Mouse (Mus musculus) liver, embryonic 14.5 days (tissue): Measurements from ENCODE around the gene Hist1h4f. TPM values are rescaled to one million over a fixed set of nuclear protein-coding genes. Genes with fewer than 3 reads are reported as not detected.

Source experiments
- ATAC-seq: fragments of 200-750 bp; cut with Nextera tagmentation; 2 replicates; pipeline ENCODE4 v1.8.0; 2017; ENCODE audit warnings: moderate number of reproducible peaks, mild to moderate bottlenecking, moderate library complexity; ENCODE audit not compliant: insufficient read depth
- DNase-seq, 3 experiments: peaks; one replicate each; pipeline ENCODE4 v3.0.0-alpha.2; 2012 to 2013; ENCODE audit warnings: low read depth in 3 of 3, low spot score in 3 of 3
- H3K27ac ChIP-seq: fragments of 300-500 bp; sonication (generic); 2 replicates; pipeline ENCODE4 v1.5.1; 2014; ENCODE audit warnings: moderate library complexity, mild to moderate bottlenecking, control low read depth, inconsistent platforms
- H3K27me3 ChIP-seq: fragments of 300-500 bp; sonication (generic); 2 replicates; pipeline ENCODE4 v1.6.1; 2014; ENCODE audit warnings: mild to moderate bottlenecking, low read length, moderate library complexity; ENCODE audit not compliant: control insufficient read depth, insufficient read depth
- H3K36me3 ChIP-seq: fragments of 300-500 bp; sonication (generic); replicated peaks from 2 replicates; pipeline ENCODE4 v1.6.1; 2014; ENCODE audit warnings: low read depth; ENCODE audit not compliant: control insufficient read depth, insufficient read depth
- H3K4me1 ChIP-seq, 2 experiments: fragments of 200-500 bp in 1 of 2; fragments of 300-500 bp in 1 of 2; sonication (generic) in 1 of 2; replicated peaks; 2 replicates each; pipeline ENCODE4 v1.6.1; 2012 to 2014; ENCODE audit warnings: antibody characterized with exemption in 1 of 2, inconsistent platforms in 1 of 2, low read length in 1 of 2; ENCODE audit not compliant: control insufficient read depth in 2 of 2, insufficient read depth in 2 of 2
- H3K4me2 ChIP-seq: fragments of 300-500 bp; sonication (generic); 2 replicates; pipeline ENCODE4 v1.6.1; 2014; ENCODE audit warnings: low read depth, mild to moderate bottlenecking, control low read depth, moderate library complexity
- H3K4me3 ChIP-seq, 2 experiments: fragments of 200-500 bp in 1 of 2; fragments of 300-500 bp in 1 of 2; sonication (generic) in 1 of 2; 2 replicates each; pipeline ENCODE4 v1.5.1; 2012 to 2014; ENCODE audit warnings: low read depth in 2 of 2, low read length in 2 of 2, mild to moderate bottlenecking in 2 of 2, control low read depth in 1 of 2, inconsistent platforms in 1 of 2, moderate library complexity in 1 of 2; ENCODE audit not compliant: insufficient read depth in 1 of 2
- H3K9ac ChIP-seq: fragments of 300-500 bp; sonication (generic); replicated peaks from 2 replicates; pipeline ENCODE4 v1.6.1; 2014; ENCODE audit warnings: mild to moderate bottlenecking, control low read depth, moderate library complexity
- H3K9me3 ChIP-seq: fragments of 300-500 bp; sonication (generic); 2 replicates; pipeline ENCODE4 v1.6.1; 2016; ENCODE audit warnings: low read length, mixed read lengths; ENCODE audit not compliant: control insufficient read depth
- CTCF ChIP-seq: IDR thresholded peaks from 2 replicates; pipeline ENCODE4 v1.5.1; 2016; ENCODE audit warnings: antibody characterized with exemption, low read depth, control low read depth
- EP300 ChIP-seq: IDR thresholded peaks from 2 replicates; pipeline ENCODE4 v1.6.1; 2016; ENCODE audit warnings: antibody characterized with exemption, low read depth
- WGBS: fragments of 180-500 bp; shearing (Covaris S2); extraction: QIAGEN DNeasy Blood & Tissue Kit; methylation state at CpG from one replicate; pipeline ENCODE4 v1.1.7; 2014; ENCODE audit not compliant: insufficient replicate concordance; 5-methylcytosine and 5-hydroxymethylcytosine counted together
- polyA plus RNA-seq, 2 experiments: library from polyadenylated mRNA; depleted of rRNA in 1 of 2; stranded (reverse) in 1 of 2; unstranded in 1 of 2; fragments of >200 nt; fragmentation: Nextera tagmentation in 1 of 2; extraction: Ambion mirVana in 1 of 2; gene quantifications; 2 replicates each; pipeline versions ENCODE4 v1.2.1 to v1.2.3; 2012 to 2014

The Hist1h4f gene
- polyA plus RNA-seq, 2 experiments: 0.75 to 17.8 TPM

GRCm38 (mm10) chr13:23521703-23522102 is 29.7 kb downstream of the Hist1h4f start:
- Histone ChIP-seq H3K36me3 (no peaks in the 10 kb centered on the region), H3K9me3 (no peaks in the 10 kb centered on the region), H3K27me3 (no peaks in the 10 kb centered on the region), H3K4me3 (peak overlapping the region in 1 of 2 experiments; percentile 39; a peak in 2 of 4 replicates), H3K9ac (peak overlapping the region; percentile 13; the same call in 1 of the 2 replicates), H3K4me1 (peaks cover 12 to 27% of the 10 kb centered on the region in 2 experiments), H3K27ac (no peak overlapping the region), H3K4me2 (peak overlapping the region; percentile 71)
- WGBS: under 1% methylated on average over 14 of the region's 14 CpGs
- DNase-seq: peak in 2 of 3 experiments; percentile 69 to 70
- TF ChIP-seq CTCF: no peak
- TF ChIP-seq EP300: no peak
- ATAC-seq: peak; percentile 34; the same call in 1 of the 2 replicates

GRCm38 (mm10) chr13:23519416-23519815 is 32.0 kb downstream of the Hist1h4f start:
- ATAC-seq (peak; percentile 54), DNase-seq (peak in 2 of 3 experiments; percentile 73 to 78)
- Histone ChIP-seq H3K36me3 (no peaks in the 10 kb centered on the region), H3K9me3 (no peaks in the 10 kb centered on the region), H3K9ac (peak overlapping the region; percentile 42), H3K4me1 (peaks cover 7 to 19% of the 10 kb centered on the region in 2 experiments), H3K4me3 (peak overlapping the region; percentile 45 to 64), H3K27ac (peak overlapping the region; percentile 77), H3K4me2 (peak overlapping the region; percentile 99), H3K27me3 (no peaks in the 10 kb centered on the region)
- TF ChIP-seq EP300 (peak; percentile 26; the same call in 1 of the 2 replicates), CTCF (no peak)
- WGBS: under 1% methylated on average over 10 of the region's 10 CpGs

- WGBS: 0% methylated on average over 6 of the region's 6 CpGs
- peak overlapping the region; percentile 99 for H3K4me2 ChIP-seq
- H3K27ac ChIP-seq: peak overlapping the region; percentile 77
- no peaks in the 10 kb centered on the region for H3K9me3 ChIP-seq
- H3K36me3 ChIP-seq: no peaks in the 10 kb centered on the region
- DNase-seq: peak; percentile 73 to 83 (median 75)
- ATAC-seq: peak; percentile 66
- H3K27me3 ChIP-seq: no peaks in the 10 kb centered on the region
- H3K4me3 ChIP-seq: peak overlapping the region; percentile 45 to 64; a peak in 3 of 4 replicates
- no peak for TF ChIP-seq CTCF
- TF ChIP-seq EP300: no peak
- peaks cover 7 to 19% of the 10 kb centered on the region in 2 experiments for H3K4me1 ChIP-seq
- H3K9ac ChIP-seq: peak overlapping the region; percentile 49
These were observed 32.6 kb downstream of the Hist1h4f start for GRCm38 (mm10) chr13:23518885-23519284.

- no peak for DNase-seq
- Histone ChIP-seq H3K4me3 (peak overlapping the region; percentile 60 to 64), H3K27me3 (no peaks in the 10 kb centered on the region), H3K9me3 (no peaks in the 10 kb centered on the region), H3K27ac (peak overlapping the region; percentile 57), H3K36me3 (no peaks in the 10 kb centered on the region), H3K4me1 (peaks cover 7 to 19% of the 10 kb centered on the region in 2 experiments), H3K9ac (peak overlapping the region; percentile 49), H3K4me2 (peak overlapping the region; percentile 99)
- WGBS: 0% methylated on average over 6 of the region's 6 CpGs
- TF ChIP-seq CTCF (no peak), EP300 (no peak)
- ATAC-seq: no peak
These were observed 33.2 kb downstream of the Hist1h4f start for GRCm38 (mm10) chr13:23518295-23518603.

GRCm38 (mm10) chr13:23517603-23518294 is 33.7 kb downstream of the Hist1h4f start:
- Histone ChIP-seq H3K4me2 (peak overlapping the region; percentile 99), H3K27me3 (no peaks in the 10 kb centered on the region), H3K36me3 (no peaks in the 10 kb centered on the region), H3K9ac (peak overlapping the region; percentile 72), H3K27ac (peak overlapping the region; percentile 82), H3K4me3 (peak overlapping the region; percentile 64 to 76), H3K9me3 (no peaks in the 10 kb centered on the region), H3K4me1 (peaks cover 7 to 19% of the 10 kb centered on the region in 2 experiments)
- ATAC-seq: peak; percentile 83
- TF ChIP-seq CTCF (no peak), EP300 (peak; percentile 29; the same call in 1 of the 2 replicates)
- WGBS: under 1% methylated on average over 27 of the region's 27 CpGs
- peak; percentile 81 to 86 (median 85) for DNase-seq
